Mouse (Mus musculus): Measurements from ENCODE around the gene Zfp37.
"Not testable (repeated sequence)": the region's sequence is repeated elsewhere in the genome, so short reads cannot be mapped to it uniquely, and the experiment has no call there.

Gene Zfp37

DNA sequence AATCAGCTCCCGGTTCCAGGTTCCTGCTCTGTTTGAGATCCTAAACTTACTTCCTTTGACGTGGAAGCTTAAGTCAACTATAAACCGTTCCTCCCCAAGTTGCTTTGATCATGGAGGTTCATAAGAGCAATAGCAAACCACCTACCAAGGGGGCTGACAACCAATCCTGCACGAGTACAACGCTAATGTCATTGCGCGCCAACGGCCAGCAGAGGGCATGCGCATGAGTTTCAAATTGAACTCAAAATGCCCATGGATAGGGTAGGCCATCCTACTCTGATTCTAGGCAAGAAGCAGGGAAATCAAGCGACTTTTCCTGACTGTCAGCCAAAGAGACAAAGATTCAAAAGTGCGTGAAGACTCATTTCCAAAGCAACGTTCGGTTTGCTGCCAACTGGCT is at the start of gene Zfp37:
TSS of gene Zfp37 (minus strand) at position 279 of the 400 bp plus-strand sequence.
- in situ Hi-C loops (cut with MboI), result no loop called here

DNA sequence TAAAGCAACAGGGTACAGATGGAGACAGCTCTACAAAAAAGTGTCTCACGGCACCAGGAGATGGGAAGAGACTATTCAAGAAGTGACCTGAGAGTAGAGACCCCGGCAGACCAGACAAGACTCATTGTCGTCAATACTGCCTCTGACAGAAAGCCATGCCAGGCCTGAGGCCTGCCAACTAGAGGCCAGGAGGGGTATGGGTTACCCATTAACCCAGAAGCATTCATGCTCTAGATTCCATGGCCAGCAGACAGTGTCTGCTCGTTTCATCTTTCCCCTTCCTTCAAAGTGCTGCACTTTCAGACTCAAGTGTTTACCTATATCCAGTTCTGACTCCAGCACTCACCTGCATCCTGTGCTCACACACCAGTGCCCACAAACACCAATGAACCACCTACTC is 47.2 kb upstream of the Zfp37 start:
- in situ Hi-C loops (cut with MboI), result no loop called here

DNA sequence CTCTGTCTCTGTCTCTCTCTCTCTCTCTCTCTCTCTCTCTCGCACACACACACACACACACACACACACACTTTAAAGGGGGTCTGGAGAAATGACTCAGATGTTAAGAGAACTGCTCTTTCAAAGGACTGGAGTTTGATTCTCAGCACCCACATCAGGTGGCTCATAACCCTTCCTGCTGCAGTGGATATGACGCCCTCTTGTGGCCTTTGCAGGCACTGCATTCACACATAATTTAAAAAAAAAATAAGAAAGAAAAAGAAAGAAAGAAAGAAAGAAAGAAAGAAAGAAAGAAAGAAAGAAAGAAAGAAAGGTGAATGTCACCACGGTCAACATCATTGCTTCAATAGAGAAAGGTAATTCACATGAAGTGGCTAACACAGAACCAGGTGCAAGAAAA is 46.4 kb upstream of the Zfp37 start:
- in situ Hi-C loops (cut with MboI), result no loop called here

DNA sequence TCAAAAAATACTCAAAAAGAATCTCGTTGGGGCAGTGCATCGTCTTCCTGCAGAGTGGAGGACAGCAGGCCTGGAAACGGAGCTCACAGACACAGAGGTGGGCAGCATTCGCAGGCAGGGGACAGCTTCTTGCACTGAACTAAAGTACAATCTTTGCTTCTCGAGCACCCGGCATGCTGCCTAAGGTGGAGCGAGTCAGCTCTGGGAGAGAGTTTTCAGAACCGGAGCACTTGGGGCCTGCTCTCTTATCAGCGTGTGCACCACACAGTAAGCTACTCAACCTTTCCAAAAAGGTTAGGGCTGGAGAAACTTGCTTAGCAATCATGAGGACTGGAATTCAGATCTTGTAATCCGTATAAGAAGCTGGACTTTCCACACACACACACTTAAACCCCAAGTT is 45.8 kb upstream of the Zfp37 start:
- in situ Hi-C loops (cut with MboI), result no loop called here

DNA sequence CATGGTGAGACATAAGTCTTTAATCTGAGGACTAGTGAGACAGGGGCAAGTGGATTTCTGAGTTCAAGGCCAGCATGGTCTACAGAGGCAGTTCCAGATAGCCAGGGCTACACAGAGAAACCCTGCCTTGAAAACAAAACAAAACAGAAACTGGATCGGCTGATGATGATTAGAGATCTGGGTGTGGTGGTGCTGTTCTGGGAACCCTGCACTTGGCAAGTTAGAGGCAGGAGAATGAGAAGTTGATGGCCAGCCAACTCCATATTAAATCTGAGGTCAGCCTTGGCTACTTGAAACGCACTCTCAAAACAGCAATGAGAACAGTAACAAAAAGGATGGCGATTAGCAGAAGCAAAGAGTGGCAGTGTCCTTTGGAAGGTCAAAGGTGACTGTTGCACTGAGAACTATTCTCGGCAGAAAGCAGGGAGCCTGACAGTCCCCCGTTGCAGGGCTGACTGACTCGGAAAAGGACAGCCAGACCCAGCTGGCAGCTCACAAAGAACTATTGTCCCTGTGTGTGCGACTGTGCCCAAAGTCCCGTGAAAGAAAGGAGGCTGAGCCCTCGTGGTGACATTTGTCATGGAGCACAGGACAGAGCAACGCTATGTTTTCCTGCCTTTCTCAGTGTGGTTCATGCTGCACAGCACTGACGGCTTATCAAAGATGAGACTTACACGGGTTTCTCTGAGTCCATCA is 44.1 kb upstream of the Zfp37 start:
- in situ Hi-C loops (cut with MboI), result no loop called here

DNA sequence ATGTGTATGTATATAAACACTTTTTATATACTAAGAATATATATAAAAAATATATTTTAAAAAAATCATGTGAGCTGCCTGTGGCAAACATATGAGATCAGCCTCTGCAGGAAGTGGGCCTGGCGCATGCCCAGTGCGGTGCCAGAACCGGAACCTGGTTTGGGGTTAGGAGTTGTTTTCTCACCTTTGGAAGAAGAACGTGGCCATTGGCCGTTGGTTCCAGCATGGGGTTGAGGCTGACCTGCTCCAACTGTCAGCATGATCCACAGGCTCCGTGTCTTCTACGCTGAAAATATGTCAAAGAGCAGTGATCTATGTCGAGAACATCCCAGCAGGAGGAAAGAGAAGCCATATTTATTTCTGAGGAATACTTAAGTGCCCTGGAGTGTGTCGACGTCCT is 43.1 kb upstream of the Zfp37 start:
- in situ Hi-C loops (cut with MboI), result no loop called here

DNA sequence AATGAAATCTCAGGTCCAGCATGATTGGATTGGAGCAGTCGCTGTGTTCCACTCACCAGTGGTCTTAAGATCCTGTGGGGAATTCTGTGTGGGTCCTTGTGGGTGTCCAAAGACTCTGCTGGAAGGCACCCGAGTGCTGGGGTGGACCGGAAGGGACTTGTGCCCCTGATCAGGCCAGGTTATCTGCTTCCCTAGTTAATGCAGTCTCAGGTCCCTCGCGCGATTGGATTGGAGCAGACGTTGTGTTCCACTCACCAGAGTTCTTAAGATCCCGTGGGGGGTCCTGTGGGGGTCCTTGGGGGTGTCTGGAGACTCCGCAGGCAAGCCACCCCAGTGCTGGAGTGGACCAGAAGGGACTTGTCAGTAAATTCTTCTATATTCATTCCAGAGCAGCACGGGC is 41.8 kb upstream of the Zfp37 start:
- in situ Hi-C loops (cut with MboI), result no loop called here

DNA sequence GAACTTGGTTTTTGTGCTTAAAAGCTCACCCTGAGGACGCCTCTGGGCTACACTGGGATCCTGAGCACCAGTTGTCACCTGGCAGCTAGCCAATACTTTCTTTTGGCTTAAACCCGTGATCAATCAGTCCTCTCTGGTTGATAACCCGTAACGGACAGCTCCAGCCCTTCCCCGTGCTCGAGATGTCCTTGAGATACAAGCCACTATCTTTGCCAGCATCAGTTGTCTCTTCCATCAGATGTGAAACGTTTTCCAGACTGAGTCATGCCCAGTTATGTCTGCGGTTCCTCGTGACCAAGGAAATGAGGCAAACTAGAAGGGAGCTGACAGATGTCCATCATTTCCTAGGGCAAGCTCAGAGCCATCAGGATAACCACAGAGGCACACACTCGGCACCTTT is 36.3 kb upstream of the Zfp37 start:
- in situ Hi-C loops (cut with MboI), result no loop called here

DNA sequence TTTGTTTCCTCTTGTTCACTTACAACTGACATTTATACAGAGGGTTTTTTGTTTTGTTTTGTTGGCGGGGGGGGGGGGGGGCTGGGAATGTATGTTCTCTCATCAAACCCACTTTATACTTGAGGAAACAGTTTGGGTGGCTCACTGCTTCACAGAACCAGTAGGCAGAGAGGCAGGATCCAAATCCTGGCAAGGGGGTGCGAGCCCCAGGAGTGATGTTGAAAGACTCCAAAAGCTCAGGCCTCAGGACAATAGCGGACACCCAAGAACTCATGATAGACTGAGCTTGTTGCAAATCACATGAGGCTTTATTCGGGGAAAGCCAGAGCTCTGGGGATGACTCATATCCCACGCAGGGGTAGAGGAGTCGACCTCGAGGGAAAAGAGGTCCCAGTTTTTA is 35.2 kb upstream of the Zfp37 start:
- in situ Hi-C loops (cut with MboI), result not testable (repeated sequence)

DNA sequence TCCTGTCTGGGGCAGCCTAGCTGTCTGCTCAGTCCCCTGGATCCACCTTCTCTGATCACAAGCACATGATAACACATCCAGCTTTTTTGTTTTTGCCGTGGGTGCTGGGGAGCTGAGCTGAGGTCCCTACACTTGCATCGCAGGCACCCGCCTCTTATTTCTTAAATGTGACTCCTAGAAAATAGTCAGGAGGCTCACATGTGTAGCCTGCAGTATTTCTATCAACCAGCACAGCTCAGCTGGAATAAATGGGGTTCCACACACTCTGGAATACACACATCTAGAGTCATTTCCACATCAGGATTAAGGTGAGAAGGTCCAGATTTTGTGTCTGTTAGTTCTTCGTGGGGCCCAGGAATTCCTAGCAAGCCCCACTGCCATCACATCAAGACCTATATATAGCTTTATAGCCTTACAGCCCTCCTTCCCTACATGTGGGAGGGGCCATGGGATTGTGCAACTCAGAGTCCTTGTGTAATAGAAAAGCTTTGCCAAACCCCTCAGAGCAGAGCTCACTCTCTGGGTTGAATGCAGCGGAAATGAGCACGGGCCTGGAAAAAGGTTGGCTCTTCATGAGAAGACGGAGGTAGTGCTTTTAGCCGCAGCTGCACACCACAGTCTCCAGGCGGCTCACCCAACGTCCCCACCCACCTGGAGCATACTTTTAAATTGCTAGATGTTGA is 34.4 kb upstream of the Zfp37 start:
- in situ Hi-C loops (cut with MboI), result no loop called here

DNA sequence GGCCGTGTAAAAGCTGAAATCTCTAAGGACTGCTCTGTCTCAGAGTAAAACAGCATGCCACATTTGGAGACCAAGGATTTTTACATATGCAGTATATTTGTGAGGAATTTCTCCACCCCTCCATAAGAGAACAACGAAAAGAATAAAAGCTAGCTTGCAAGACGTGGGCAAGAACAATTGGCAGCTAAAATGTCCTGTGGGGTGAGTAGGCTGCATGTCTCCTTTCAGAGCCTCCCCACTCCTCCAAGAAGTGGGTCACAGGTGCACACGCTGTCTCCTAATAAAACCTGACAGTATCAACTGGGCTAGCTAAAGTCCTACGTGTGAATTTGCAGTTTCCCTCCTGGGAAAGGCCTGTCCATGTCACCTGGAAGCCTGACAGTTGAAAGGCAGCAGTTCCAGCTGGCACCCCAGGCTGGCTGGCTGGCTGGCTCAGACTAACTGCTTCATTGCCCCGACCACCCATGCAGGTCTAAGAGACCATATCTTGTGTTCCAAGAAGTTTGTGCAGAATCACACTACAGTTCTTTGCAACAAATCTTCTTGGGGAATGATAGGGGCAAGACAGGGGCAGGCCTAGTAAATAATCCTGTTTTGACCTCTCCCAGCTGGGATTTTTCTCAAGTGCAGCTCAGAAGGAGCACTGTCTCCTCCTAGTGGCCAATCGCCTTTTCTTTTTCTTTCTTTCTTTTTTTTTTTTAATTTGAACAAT is 32.4 kb upstream of the Zfp37 start:
- in situ Hi-C loops (cut with MboI), result no loop called here

DNA sequence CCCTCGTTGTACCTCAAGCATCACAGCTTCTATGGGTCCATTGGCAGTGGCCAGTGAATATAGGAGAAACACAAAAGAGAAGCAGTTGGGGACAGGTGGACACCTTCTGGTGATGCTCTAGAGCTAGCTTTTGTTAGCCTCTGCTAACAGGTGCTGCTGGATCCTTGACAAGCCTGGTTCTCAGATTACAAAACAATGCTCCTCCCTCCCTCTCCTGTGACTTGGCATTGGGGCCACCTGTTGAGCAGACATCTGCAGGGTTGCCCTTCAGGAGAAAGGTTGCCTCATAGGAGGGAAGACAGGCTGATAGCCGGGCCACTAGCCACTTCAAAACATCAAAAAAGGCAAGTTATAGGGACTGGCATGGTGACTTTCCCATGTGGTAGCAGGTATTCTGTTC is 31.4 kb upstream of the Zfp37 start, which contains the start of gene Slc31a2:
TSS of gene Slc31a2 (plus strand) at position 287 of the 400 bp plus-strand sequence.
- in situ Hi-C loops (cut with MboI), result no loop called here

DNA sequence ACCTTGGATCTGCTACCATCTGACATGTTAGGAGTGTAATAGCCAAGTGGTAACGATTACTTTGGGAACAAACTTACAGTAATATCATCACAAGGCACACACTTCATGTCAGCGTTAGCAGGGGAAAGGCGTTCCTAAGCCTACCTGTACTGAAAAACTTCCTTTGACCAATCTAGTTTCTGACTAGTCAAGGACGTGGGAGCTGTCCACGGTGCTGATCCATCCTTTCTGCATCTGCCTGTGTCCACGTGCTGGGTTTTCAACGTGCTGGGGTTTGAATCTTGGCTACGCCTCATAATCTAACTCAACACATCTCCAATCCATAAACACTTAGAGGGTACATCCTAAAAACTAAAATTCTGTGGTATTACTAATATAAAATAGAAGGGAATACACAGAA is 26.1 kb upstream of the Zfp37 start:
- in situ Hi-C loops (cut with MboI), result no loop called here

DNA sequence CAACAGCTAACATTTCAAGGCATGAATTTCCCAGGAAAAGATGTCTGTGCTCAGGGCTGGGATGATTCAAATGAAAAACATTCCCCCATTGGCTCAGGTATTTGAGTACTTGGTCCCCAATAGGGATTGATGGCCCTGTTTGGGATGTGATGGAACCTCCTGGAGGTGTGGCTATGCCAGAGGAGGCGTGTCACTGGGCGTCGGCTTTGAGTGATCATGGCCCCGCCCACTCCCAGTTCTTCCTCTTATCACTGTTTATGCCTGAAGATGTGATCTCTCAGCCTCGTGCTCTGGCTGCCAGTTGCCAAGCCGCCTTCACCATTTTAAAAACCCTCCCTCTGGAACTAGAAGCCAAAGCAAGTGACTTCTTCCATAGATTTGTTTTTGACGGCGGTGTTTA is 23.7 kb upstream of the Zfp37 start:
- in situ Hi-C loops (cut with MboI), result no loop called here

DNA sequence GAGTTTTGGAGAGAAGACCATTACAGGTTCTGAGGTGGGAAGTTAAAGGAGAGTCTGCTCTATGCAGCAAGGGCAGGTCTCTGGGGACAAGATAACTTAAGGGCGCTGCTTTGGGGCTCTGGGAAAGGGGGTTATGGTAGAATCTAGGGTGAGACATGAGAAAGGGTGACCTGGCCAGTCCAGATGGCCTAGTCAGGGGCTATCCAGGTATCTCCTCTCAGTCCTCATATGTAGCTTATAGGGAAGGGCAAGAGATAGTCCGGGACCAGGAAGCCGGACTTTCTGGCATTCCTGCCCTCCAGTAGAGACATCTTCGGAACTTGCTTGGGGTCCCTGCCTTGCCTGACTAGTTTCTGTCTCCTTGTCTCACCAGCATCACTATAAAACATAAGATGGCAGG is 20.9 kb upstream of the Zfp37 start:
- in situ Hi-C loops (cut with MboI), result no loop called here

DNA sequence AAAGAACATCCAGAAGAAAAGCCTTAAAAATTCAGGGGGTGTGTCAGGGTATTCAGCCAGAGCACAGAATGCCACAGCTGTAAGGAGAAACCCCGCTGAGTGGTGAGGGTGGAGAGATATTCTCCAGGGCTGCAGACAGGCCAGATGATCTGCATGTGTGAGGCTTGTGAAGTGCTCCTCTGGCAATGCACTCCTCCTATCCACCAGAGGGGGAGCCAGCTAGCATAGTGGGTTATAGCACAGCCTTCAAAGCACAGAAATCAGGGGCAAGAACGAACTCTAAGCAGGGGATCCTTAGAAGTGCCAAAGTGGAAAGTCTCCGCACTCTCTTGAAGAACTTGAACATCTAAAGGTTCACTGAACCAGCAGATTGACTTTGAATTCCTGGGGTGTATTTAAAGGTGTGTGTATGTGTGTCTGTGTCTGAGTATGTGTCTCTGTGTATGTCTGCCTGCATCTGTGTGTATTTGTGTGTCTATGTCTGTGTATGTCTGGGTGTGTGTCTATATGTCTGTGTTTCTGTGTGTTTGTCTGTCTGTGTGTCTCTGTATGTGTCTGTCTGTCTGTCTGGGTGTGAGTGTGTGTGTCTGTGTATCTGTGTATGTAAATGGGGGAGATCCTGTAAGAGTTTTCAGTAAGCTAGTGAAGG is 20.2 kb upstream of the Zfp37 start:
- in situ Hi-C loops (cut with MboI), result no loop called here

DNA sequence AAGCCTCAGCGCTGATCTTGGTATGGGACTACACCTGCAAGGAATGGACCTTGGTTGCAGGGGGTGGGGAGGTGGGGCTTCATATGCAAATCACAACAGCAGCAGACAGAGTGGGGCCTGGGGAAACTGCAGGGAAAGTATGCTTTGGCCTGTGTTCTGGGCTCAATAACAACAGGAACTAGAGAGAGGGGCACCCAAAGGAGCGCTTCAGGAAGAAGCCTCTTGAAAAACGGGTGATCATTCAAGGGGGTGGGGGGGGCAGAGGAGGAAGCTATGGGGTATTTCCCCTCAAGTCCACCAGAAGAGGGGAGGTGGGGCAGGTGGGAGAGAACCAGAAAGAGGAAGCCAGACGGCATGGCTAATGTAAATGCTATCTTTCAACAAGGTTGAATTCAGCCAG is 17.5 kb upstream of the Zfp37 start:
- in situ Hi-C loops (cut with MboI), result no loop called here

DNA sequence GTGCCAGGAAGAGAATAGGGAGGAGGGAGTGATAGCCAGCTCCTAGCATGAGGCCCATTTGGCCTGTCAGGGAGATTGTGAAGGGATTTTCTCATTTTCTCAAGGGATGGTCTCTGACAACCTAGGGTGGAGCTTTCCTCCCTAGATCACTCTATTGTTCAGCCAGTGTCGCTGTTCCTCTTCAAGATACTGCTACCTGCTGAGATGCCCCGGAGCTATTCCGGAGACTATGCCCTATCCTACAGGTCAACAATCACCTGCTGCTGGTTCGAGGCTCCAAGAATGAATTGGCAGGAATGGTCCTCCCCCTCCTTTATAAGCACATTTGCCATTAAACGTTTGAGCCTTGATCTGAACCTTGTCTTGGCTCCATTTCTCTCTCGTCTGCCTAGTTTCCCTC is 9.7 kb upstream of the Zfp37 start:
- in situ Hi-C loops (cut with MboI), result no loop called here

DNA sequence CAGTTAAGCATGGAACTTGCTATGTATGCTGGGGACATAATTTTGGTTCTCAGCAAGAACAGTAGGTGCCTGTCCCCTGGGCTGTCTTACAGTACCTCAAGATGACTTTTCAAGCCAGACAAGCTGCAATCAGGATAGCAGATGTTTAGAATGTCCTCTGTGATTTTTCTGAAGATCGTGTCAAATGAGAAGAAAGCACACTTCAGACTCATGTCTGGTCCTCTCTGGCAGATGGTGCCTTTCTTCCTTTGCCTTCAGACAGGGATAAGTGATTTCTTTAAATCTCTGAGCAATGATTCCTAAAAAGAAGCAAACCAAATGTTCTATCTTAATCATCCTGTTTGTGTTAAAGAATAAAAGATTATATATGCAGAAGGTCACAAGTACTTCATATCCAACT is 694 bp downstream of the Zfp37 start:
- in situ Hi-C loops (cut with MboI), result no loop called here

DNA sequence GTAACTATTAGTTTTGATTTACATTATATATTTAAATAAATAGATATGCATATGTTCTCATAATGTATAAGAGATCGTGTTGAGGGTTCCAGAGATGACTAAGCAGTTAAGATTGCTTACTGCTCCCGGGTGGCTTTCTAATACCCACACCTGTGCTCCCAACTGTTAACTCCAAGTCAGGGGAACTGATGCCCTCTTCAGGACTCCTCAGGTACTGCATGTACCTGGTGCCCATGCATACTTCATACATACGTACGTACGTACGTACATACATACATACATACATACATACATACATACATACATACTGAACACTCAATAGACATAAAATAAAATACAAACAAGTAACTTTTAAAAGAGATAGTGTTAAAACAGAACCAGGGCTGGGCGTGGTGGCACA is 1.4 kb downstream of the Zfp37 start:
- in situ Hi-C loops (cut with MboI), result no loop called here

DNA sequence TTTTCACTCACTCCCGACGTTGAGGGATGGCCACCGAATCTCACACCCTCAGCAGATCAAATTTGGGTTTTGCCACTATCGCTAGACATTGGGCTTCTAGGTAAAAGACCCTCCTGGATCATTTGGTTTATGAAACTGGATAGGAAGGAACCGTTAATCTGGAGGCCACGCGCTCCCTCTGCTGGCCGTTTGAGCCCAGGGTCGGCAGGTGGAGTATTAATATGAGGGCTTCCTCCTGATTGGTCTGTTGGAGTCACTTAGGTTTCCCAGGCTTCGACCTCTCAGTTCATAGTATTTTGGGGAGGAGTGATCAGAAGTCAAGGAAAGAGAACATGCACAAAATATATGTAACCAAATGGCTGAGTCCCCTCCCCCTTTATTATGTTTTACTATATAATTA is 2.5 kb downstream of the Zfp37 start:
- in situ Hi-C loops (cut with MboI), result no loop called here

DNA sequence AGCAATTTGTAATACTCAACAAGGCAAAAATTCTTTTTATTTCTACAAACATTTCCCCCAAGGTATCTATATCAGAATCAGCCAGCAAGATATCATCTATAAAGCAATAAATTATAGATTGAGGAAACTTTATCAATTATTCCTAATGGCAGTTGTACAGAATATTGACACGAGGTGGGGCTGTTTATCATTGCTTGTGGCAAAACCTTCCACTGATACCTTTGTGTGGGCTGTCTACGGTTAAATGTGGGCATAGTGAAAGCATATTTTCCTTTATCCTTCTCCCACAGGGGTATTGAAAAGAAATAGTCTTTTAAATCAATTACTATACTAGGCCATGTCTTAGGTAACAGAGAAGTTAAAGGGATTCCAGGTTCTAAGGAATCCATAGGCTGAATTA is 17.4 kb downstream of the Zfp37 start:
- in situ Hi-C loops (cut with MboI), result no loop called here

DNA sequence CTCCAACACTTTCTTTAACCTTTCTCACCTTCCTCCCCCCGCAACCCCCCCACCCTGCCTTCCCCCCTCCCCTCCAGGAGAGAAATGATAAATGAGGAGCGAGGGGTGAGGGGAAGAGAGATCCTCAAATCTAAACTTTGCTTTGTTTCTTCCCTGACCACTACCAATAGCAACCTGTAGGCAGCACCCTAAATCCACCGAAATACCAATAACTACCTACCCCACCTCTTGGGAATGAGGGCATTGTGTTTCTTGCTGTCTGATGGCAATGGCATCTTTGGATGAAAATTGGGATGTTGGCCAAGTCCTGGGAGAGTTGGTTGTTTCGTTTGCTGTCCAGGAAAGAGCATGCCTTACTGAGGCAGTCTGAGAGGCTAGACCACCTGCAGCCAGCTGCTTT is 20.8 kb downstream of the Zfp37 start:
- in situ Hi-C loops (cut with MboI), result no loop called here
